Mouse (Mus musculus): ENCODE data around the gene Kcna3. TPM values are rescaled to one million over a fixed set of nuclear protein-coding genes. Genes with fewer than 3 reads are reported as not detected.

Gene Kcna3
- polyA plus RNA-seq, 1 experiment from 2014 or later, result 0.59 TPM

- H3K27me3 ChIP-seq (ENCODE audit: control insufficient read depth, insufficient read depth, low read length), result 0 out of 2 replicates have a peak, but pooled peaks cover 3% of the 10 kb centered on the region
- H3K4me2 ChIP-seq (replicated peaks; ENCODE audit: low read depth, low read length), result no peak overlapping the region
- no peak overlapping the region for H3K27ac ChIP-seq (ENCODE audit: low read length)
- H3K9ac ChIP-seq (replicated peaks; ENCODE audit: low read depth, low read length), result no peak overlapping the region
- no peaks in the 10 kb centered on the region for H3K9me3 ChIP-seq (ENCODE audit: control insufficient read depth, low read depth, low read length)
- H3K4me1 ChIP-seq (ENCODE audit: control insufficient read depth, insufficient read depth, low read length), result 0 out of 2 replicates have a peak, but pooled peaks cover 4% of the 10 kb centered on the region
- no peaks in the 10 kb centered on the region for H3K36me3 ChIP-seq (ENCODE audit: control insufficient read depth, insufficient read depth, low read length)
- H3K4me3 ChIP-seq (ENCODE audit: low read depth, low read length), result no peak overlapping the region
- no peak for ATAC-seq (ENCODE audit: insufficient number of reproducible peaks, insufficient read depth, low FRiP score, low read depth)
These were observed 3.3 kb downstream of the Kcna3 start for GRCm38 (mm10) chr3:107039306-107039705.

GRCm38 (mm10) chr3:107040408-107040807 lies 4.4 kb downstream of the Kcna3 start:
- ATAC-seq (ENCODE audit: insufficient number of reproducible peaks, insufficient read depth, low FRiP score, low read depth), result no peak
- H3K4me2 ChIP-seq (replicated peaks; ENCODE audit: low read depth, low read length), result no peak overlapping the region
- H3K9ac ChIP-seq (replicated peaks; ENCODE audit: low read depth, low read length), result no peak overlapping the region
- 0 out of 2 replicates have a peak, but pooled peaks cover 4% of the 10 kb centered on the region for H3K4me1 ChIP-seq (ENCODE audit: control insufficient read depth, insufficient read depth, low read length)
- H3K4me3 ChIP-seq (ENCODE audit: low read depth, low read length), result no peak overlapping the region
- H3K27me3 ChIP-seq (ENCODE audit: control insufficient read depth, insufficient read depth, low read length), result 0 out of 2 replicates have a peak, but pooled peaks cover 3% of the 10 kb centered on the region
- no peaks in the 10 kb centered on the region for H3K36me3 ChIP-seq (ENCODE audit: control insufficient read depth, insufficient read depth, low read length)
- 86% methylated on average over 3 of the region's 3 CpGs for WGBS
- H3K27ac ChIP-seq (ENCODE audit: low read length), result no peak overlapping the region
- no peaks in the 10 kb centered on the region for H3K9me3 ChIP-seq (ENCODE audit: control insufficient read depth, low read depth, low read length)

GRCm38 (mm10) chr3:107041718-107042117 lies 5.7 kb downstream of the Kcna3 start:
- H3K4me2 ChIP-seq (replicated peaks; ENCODE audit: low read depth, low read length), result no peak overlapping the region
- H3K9ac ChIP-seq (replicated peaks; ENCODE audit: low read depth, low read length), result no peak overlapping the region
- WGBS, result 80% methylated on average over 1 of the region's 1 CpGs
- ATAC-seq (ENCODE audit: insufficient number of reproducible peaks, insufficient read depth, low FRiP score, low read depth), result no peak
- 0 out of 2 replicates have a peak, but pooled peaks cover 3% of the 10 kb centered on the region for H3K4me1 ChIP-seq (ENCODE audit: control insufficient read depth, insufficient read depth, low read length)
- no peak overlapping the region for H3K27ac ChIP-seq (ENCODE audit: low read length)
- 0 out of 2 replicates have a peak, but pooled peaks cover 3% of the 10 kb centered on the region for H3K27me3 ChIP-seq (ENCODE audit: control insufficient read depth, insufficient read depth, low read length)
- no peaks in the 10 kb centered on the region for H3K9me3 ChIP-seq (ENCODE audit: control insufficient read depth, low read depth, low read length)
- H3K36me3 ChIP-seq (ENCODE audit: control insufficient read depth, insufficient read depth, low read length), result no peaks in the 10 kb centered on the region
- H3K4me3 ChIP-seq (ENCODE audit: low read depth, low read length), result no peak overlapping the region

GRCm38 (mm10) chr3:107061468-107061867 lies 25.5 kb downstream of the Kcna3 start:
- Histone ChIP-seq H3K4me1 (ENCODE audit: control insufficient read depth, insufficient read depth, low read length) (no peaks in the 10 kb centered on the region), H3K27me3 (ENCODE audit: control insufficient read depth, insufficient read depth, low read length) (no peaks in the 10 kb centered on the region), H3K9ac (replicated peaks; ENCODE audit: low read depth, low read length) (no peak overlapping the region), H3K9me3 (ENCODE audit: control insufficient read depth, low read depth, low read length) (no peaks in the 10 kb centered on the region), H3K4me3 (ENCODE audit: low read depth, low read length) (no peak overlapping the region), H3K36me3 (ENCODE audit: control insufficient read depth, insufficient read depth, low read length) (no peaks in the 10 kb centered on the region), H3K27ac (ENCODE audit: low read length) (no peak overlapping the region), H3K4me2 (replicated peaks; ENCODE audit: low read depth, low read length) (no peak overlapping the region)
- 92% methylated on average over 1 of the region's 1 CpGs for WGBS
- no peak for ATAC-seq (ENCODE audit: insufficient number of reproducible peaks, insufficient read depth, low FRiP score, low read depth)

- Histone ChIP-seq H3K27ac (ENCODE audit: low read length) (no peak overlapping the region), H3K9me3 (ENCODE audit: control insufficient read depth, low read depth, low read length) (no peaks in the 10 kb centered on the region), H3K4me1 (ENCODE audit: control insufficient read depth, insufficient read depth, low read length) (no peaks in the 10 kb centered on the region), H3K9ac (replicated peaks; ENCODE audit: low read depth, low read length) (no peak overlapping the region), H3K36me3 (ENCODE audit: control insufficient read depth, insufficient read depth, low read length) (no peaks in the 10 kb centered on the region), H3K4me2 (replicated peaks; ENCODE audit: low read depth, low read length) (no peak overlapping the region), H3K4me3 (ENCODE audit: low read depth, low read length) (no peak overlapping the region), H3K27me3 (ENCODE audit: control insufficient read depth, insufficient read depth, low read length) (no peaks in the 10 kb centered on the region)
- WGBS, result 37% methylated on average over 1 of the region's 1 CpGs
- no peak for ATAC-seq (ENCODE audit: insufficient number of reproducible peaks, insufficient read depth, low FRiP score, low read depth)
These were observed 26.8 kb downstream of the Kcna3 start for GRCm38 (mm10) chr3:107062771-107063170.

GRCm38 (mm10) chr3:107065510-107066095 lies 29.6 kb downstream of the Kcna3 start:
- no peak for ATAC-seq (ENCODE audit: insufficient number of reproducible peaks, insufficient read depth, low FRiP score, low read depth)
- H3K4me1 ChIP-seq (ENCODE audit: control insufficient read depth, insufficient read depth, low read length), result no peaks in the 10 kb centered on the region
- no peak overlapping the region for H3K4me2 ChIP-seq (replicated peaks; ENCODE audit: low read depth, low read length)
- H3K4me3 ChIP-seq (ENCODE audit: low read depth, low read length), result no peak overlapping the region
- 63% methylated on average over 6 of the region's 6 CpGs for WGBS
- no peak overlapping the region for H3K27ac ChIP-seq (ENCODE audit: low read length)
- H3K9ac ChIP-seq (replicated peaks; ENCODE audit: low read depth, low read length), result no peak overlapping the region
- H3K9me3 ChIP-seq (ENCODE audit: control insufficient read depth, low read depth, low read length), result no peaks in the 10 kb centered on the region
- no peaks in the 10 kb centered on the region for H3K36me3 ChIP-seq (ENCODE audit: control insufficient read depth, insufficient read depth, low read length)
- H3K27me3 ChIP-seq (ENCODE audit: control insufficient read depth, insufficient read depth, low read length), result no peaks in the 10 kb centered on the region

- H3K4me3 ChIP-seq (ENCODE audit: low read depth, low read length), result no peak overlapping the region
- WGBS, result 85% methylated on average over 7 of the region's 7 CpGs
- H3K9ac ChIP-seq (replicated peaks; ENCODE audit: low read depth, low read length), result no peak overlapping the region
- H3K4me1 ChIP-seq (ENCODE audit: control insufficient read depth, insufficient read depth, low read length), result no peaks in the 10 kb centered on the region
- no peak overlapping the region for H3K4me2 ChIP-seq (replicated peaks; ENCODE audit: low read depth, low read length)
- H3K27me3 ChIP-seq (ENCODE audit: control insufficient read depth, insufficient read depth, low read length), result no peaks in the 10 kb centered on the region
- no peaks in the 10 kb centered on the region for H3K36me3 ChIP-seq (ENCODE audit: control insufficient read depth, insufficient read depth, low read length)
- H3K9me3 ChIP-seq (ENCODE audit: control insufficient read depth, low read depth, low read length), result no peaks in the 10 kb centered on the region
- ATAC-seq (ENCODE audit: insufficient number of reproducible peaks, insufficient read depth, low FRiP score, low read depth), result no peak
- H3K27ac ChIP-seq (ENCODE audit: low read length), result no peak overlapping the region
These were observed 30.3 kb downstream of the Kcna3 start for GRCm38 (mm10) chr3:107066165-107066850.

GRCm38 (mm10) chr3:107067245-107067644 lies 31.3 kb downstream of the Kcna3 start:
- Histone ChIP-seq H3K27me3 (ENCODE audit: control insufficient read depth, insufficient read depth, low read length) (no peaks in the 10 kb centered on the region), H3K9me3 (ENCODE audit: control insufficient read depth, low read depth, low read length) (no peaks in the 10 kb centered on the region), H3K36me3 (ENCODE audit: control insufficient read depth, insufficient read depth, low read length) (no peaks in the 10 kb centered on the region), H3K9ac (replicated peaks; ENCODE audit: low read depth, low read length) (no peak overlapping the region), H3K27ac (ENCODE audit: low read length) (no peak overlapping the region), H3K4me2 (replicated peaks; ENCODE audit: low read depth, low read length) (no peak overlapping the region), H3K4me1 (ENCODE audit: control insufficient read depth, insufficient read depth, low read length) (no peaks in the 10 kb centered on the region), H3K4me3 (ENCODE audit: low read depth, low read length) (no peak overlapping the region)
- no peak for ATAC-seq (ENCODE audit: insufficient number of reproducible peaks, insufficient read depth, low FRiP score, low read depth)
- 78% methylated on average over 6 of the region's 6 CpGs for WGBS

Measured in stomach, embryonic 14.5 days (tissue).